Mouse (Mus musculus): Measurements from ENCODE around the gene Ripply2.

GRCm38 (mm10) chr9:86985105-86985504, 30.2 kb upstream of the Ripply2 start:
- TF ChIP-seq POLR2A (IDR thresholded peaks at IDR 0.05; ENCODE audit: insufficient read depth, low read depth, low read length) (no peak), EP300 (IDR thresholded peaks at IDR 0.05; ENCODE audit: insufficient read depth, low read depth, low read length) (no peak), CTCF (IDR thresholded peaks at IDR 0.05) (no peak)
